Mouse (Mus musculus): ENCODE measurements around the gene Fbxo34. TPM values are rescaled to one million over a fixed set of nuclear protein-coding genes. Genes with fewer than 3 reads are reported as not detected.
A peak's percentile ranks its signal among the peaks of the same experiment; 100 is the strongest.
"Not testable (repeated sequence)": the region's sequence is repeated elsewhere in the genome, so short reads cannot be mapped to it uniquely, and the experiment has no call there.

The Fbxo34 gene
- total RNA-seq (2021) = 100 to 1,000 TPM in 1 of 2 experiments, 10 to 100 TPM in 1; 86.6 to 110 TPM
- long read RNA-seq, experiment 1, transcript Fbxo34-203 (4 exons, 3,132 nt) = minor isoform, 20 of 214 reads
- long read RNA-seq, experiment 1, transcript Fbxo34-205 (3 exons, 2,993 nt) = major isoform, 100 of 214 reads
- long read RNA-seq, experiment 1, transcript Fbxo34-209 (3 exons, 373 nt) = minor isoform, 8 of 214 reads
- long read RNA-seq, experiment 1, transcript Fbxo34-201 (2 exons, 2,937 nt) = minor isoform, 35 of 214 reads
- long read RNA-seq, experiment 1, partial matches to known transcripts = 12 of 214 reads
- long read RNA-seq, experiment 1, other reads (novel, unspliced or antisense) = 36 of 214 reads
- long read RNA-seq, experiment 2, transcript Fbxo34-201 (2 exons, 2,937 nt) = minor isoform, 17 of 101 reads
- long read RNA-seq, experiment 2, transcript Fbxo34-205 (3 exons, 2,993 nt) = major isoform, 55 of 101 reads
- long read RNA-seq, experiment 2, partial matches to known transcripts = 4 of 101 reads
- long read RNA-seq, experiment 2, other reads (novel, unspliced or antisense) = 22 of 101 reads

DNA sequence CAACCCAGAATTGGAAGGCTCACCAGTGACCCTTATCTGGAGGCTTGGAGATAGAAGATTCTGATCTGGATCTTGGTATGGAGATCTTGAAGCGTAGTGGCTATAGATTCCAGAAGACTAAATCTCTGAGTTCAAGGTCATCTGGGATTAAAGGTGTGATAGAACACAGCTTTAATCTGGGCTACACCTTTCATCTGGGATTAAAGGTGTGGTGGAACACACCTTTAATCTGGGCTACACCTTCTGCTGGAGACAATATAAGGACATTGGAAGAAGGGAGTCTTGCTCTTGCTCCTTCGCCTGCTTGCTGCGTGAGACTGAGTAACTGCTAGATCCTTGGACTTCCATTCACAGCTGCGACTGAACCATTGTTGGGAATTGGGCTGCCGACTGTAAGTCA lies at the start of gene Fbxo34:
Gene Fbxo34, plus strand, starts transcription at position 301 of the 400 bp plus-strand sequence.
- H3K27ac ChIP-seq; DNase-seq (ENCODE audit: extremely low spot score in 1 of 2, low spot score in 2 of 2); intact Hi-C loops (cut with DNase I); H3K4me3 ChIP-seq: not testable (repeated sequence)

DNA sequence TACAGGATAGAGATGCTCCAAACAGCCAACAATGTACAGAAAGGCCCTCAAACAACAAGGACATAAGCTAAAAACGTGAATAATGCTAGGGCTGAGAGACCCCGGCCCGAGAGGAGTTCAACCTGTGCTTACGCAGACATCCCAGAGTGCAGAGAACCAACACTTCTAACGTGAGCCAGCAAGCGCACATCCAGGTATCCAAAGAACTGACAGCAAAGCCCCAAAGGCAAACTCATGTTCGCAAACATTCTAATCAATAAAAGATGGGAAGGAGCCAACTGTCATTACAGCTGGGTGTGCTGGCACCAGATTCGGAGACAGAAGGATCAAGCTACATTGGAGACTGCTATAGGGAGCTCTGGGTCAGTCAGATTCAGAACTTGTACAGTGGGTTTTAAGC lies 47.5 kb upstream of the Fbxo34 start:
- TF ChIP-seq CTCF (IDR thresholded peaks at IDR 0.05) = no peak
- intact Hi-C loops (cut with DNase I) = no loop called here
- no peak for DNase-seq (ENCODE audit: extremely low spot score in 1 of 2, low spot score in 2 of 2)
- no peak overlapping the region for H3K4me3 ChIP-seq
- H3K27ac ChIP-seq = no peak overlapping the region

GRCm38 (mm10) chr14:47406000-47406399 lies 44.2 kb upstream of the Fbxo34 start:
- no peak overlapping the region for H3K27ac ChIP-seq
- no peak overlapping the region for H3K4me3 ChIP-seq
- DNase-seq (ENCODE audit: extremely low spot score in 1 of 2, low spot score in 2 of 2) = no peak
- intact Hi-C loops (cut with DNase I) = no loop called here
- no peak for TF ChIP-seq CTCF (IDR thresholded peaks at IDR 0.05)

- no peak overlapping the region for H3K4me3 ChIP-seq
- no peak overlapping the region for H3K27ac ChIP-seq
- no peak for DNase-seq (ENCODE audit: extremely low spot score in 1 of 2, low spot score in 2 of 2)
- TF ChIP-seq CTCF (IDR thresholded peaks at IDR 0.05) = no peak
- intact Hi-C loops (cut with DNase I) = loop anchor here (5.0 kb wide), 1 partner anchor 115 kb away; no protein-coding TSS in a partner anchor
These were observed 32.9 kb upstream of the Fbxo34 start for GRCm38 (mm10) chr14:47417346-47417745.

- no peak within 1 kb of the TSS for H3K27ac ChIP-seq
- peak within 1 kb of the TSS; percentile 60 for H3K4me3 ChIP-seq
- peak; percentile 87 to 88 for DNase-seq (ENCODE audit: extremely low spot score in 1 of 2, low spot score in 2 of 2)
- no peak; the same call in 1 of the 2 replicates for TF ChIP-seq CTCF (IDR thresholded peaks at IDR 0.05)
- intact Hi-C loops (cut with DNase I) = loop anchor here (5.0 kb wide), 1 partner anchor 114 kb away; no protein-coding TSS in a partner anchor
These were observed 32.2 kb upstream of the Fbxo34 start, which contains the start of gene Dlgap5 for GRCm38 (mm10) chr14:47417775-47418665. Dlgap5 (minus strand) TSS chr14:47418407.

DNA sequence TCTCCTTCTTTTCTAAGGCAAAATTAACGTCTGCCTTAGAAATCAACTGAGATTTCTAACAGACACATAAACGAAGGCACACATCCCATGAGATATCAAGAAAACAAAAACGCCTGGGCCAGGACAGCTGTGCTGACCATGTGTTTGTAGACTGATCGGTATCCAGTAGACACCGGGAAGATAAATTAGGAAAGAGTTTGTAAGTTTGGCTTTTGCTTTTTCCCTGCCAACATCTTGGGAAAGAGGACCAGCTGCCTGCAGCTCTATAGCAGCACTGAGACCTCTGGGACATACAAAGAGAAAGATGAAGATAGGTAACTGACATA lies 31.6 kb upstream of the Fbxo34 start:
- no peak overlapping the region for H3K27ac ChIP-seq
- DNase-seq (ENCODE audit: extremely low spot score in 1 of 2, low spot score in 2 of 2) = no peak
- peak overlapping the region; percentile 60 for H3K4me3 ChIP-seq
- TF ChIP-seq CTCF (IDR thresholded peaks at IDR 0.05) = no peak
- intact Hi-C loops (cut with DNase I) = loop anchor here (5.0 kb wide), 1 partner anchor 114 kb away; no protein-coding TSS in a partner anchor

DNA sequence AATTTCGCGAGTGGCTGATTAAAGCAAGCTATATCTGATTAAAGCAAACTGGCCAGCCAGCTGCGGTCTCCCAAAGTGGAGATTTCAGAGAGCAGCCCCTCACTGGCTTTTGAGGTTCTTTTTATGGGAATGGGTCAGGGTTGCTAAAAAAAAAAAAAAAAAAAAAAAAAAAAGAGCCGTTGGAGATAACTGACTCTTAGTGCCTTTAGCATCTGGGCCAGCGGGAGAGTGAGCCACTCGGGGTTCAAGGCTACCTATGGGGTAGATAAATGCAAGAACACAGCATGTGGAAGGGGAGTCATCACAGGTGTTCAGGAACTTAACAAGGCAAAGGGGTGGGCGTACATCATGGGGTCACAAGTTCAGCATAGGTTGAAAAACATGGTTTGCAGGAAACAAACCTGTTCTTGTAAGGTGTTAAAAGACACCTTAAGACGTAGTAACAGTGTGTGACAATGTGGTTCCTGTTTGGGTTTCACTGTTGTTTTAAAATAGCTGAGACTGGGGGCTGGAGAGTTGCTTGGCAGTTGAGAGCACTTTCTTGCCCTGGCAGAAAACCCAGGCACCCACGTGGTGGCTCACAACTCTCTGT lies 31.1 kb upstream of the Fbxo34 start:
- intact Hi-C loops (cut with DNase I) = loop anchor here (5.0 kb wide), 1 partner anchor 113 kb away; no protein-coding TSS in a partner anchor
- no peak for DNase-seq (ENCODE audit: extremely low spot score in 1 of 2, low spot score in 2 of 2)
- H3K4me3 ChIP-seq = no peak overlapping the region
- no peak for TF ChIP-seq CTCF (IDR thresholded peaks at IDR 0.05)
- H3K27ac ChIP-seq = no peak overlapping the region

DNA sequence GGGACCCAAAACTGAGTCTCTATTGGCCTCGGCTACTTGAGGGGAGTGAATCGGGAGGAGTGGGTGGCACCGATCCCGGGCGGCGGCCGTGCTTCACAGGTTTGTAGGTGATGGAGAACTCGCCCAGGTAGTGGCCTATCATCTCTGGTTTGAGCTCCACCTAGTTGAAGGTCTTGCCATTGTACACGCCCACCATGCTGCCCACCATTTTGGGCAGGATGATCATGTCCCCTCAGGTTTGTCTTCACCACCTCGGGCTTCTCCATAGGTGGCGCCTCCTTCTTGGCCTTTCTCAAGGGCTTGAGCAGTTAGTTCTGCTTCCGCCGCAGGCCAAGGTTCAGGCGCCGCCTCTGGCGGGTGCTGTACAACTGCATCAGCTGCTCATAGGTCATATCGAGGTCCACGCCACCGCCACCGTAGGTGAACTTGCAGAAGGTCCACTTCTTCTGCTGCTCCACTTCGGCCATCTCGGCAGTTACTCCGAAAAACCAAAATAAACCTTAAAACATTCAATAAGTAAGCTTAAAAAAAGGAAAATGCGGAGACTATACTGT lies 30.4 kb upstream of the Fbxo34 start:
- H3K4me3 ChIP-seq = no peak overlapping the region
- DNase-seq (ENCODE audit: extremely low spot score in 1 of 2, low spot score in 2 of 2) = no peak
- H3K27ac ChIP-seq = no peak overlapping the region
- TF ChIP-seq CTCF (IDR thresholded peaks at IDR 0.05) = no peak
- intact Hi-C loops (cut with DNase I) = loop anchor here (5.0 kb wide), 1 partner anchor 113 kb away; no protein-coding TSS in a partner anchor

- Histone ChIP-seq H3K27ac (no peak overlapping the region), H3K4me3 (no peak overlapping the region)
- intact Hi-C loops (cut with DNase I) = no loop called here
- TF ChIP-seq CTCF (IDR thresholded peaks at IDR 0.05) = no peak
- no peak for DNase-seq (ENCODE audit: extremely low spot score in 1 of 2, low spot score in 2 of 2)
These were observed 28.6 kb upstream of the Fbxo34 start for GRCm38 (mm10) chr14:47421606-47422005.

DNA sequence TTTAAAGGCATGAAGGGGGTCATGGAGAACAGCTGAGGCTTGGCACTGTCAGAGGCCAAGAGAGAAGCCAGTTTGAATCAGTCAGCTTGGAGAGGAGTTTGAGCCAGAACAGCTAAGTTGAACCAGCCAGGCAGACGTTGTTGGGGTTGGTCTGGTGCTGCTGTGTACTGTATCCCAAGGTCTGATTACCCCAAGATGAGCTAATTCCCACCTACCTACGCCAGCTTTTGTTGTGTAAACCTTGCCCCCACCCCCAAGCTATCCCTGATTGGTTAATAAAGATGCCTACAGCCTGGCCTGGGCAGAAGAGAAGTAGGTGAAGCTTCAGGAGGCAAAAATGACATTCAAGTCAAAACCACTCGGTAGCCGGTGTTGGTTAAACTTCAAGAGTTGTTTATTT lies 27.8 kb upstream of the Fbxo34 start:
- no peak overlapping the region for H3K4me3 ChIP-seq
- DNase-seq (ENCODE audit: extremely low spot score in 1 of 2, low spot score in 2 of 2) = no peak
- intact Hi-C loops (cut with DNase I) = no loop called here
- TF ChIP-seq CTCF (IDR thresholded peaks at IDR 0.05) = no peak
- H3K27ac ChIP-seq = no peak overlapping the region

GRCm38 (mm10) chr14:47432987-47433386 lies 17.2 kb upstream of the Fbxo34 start:
- H3K27ac ChIP-seq = no peak overlapping the region

More at GRCm38 (mm10) chr14:47432987-47433386, 17.2 kb upstream of the Fbxo34 start:
- H3K4me3 ChIP-seq = no peak overlapping the region
- TF ChIP-seq CTCF (IDR thresholded peaks at IDR 0.05) = peak; percentile 43
- intact Hi-C loops (cut with DNase I) = no loop called here
- no peak for DNase-seq (ENCODE audit: extremely low spot score in 1 of 2, low spot score in 2 of 2)

Measured in left cerebral cortex, adult 2 months (tissue).